Mouse (Mus musculus) left cerebral cortex, postnatal 14 days (tissue): ENCODE results near the gene Abcc8. TPM values are rescaled to one million over a fixed set of nuclear protein-coding genes. Genes with fewer than 3 reads are reported as not detected.
A peak's percentile ranks its signal among the peaks of the same experiment; 100 is the strongest.

Experiments used
- DNase-seq, 2 experiments: peaks; one replicate each; pipeline ENCODE4 v3.0.0; 2021 to 2022; ENCODE audit warnings: low spot score in 2 of 2, mixed read lengths in 1 of 2
- intact Hi-C: fragments of 180-260 bp; cut with DNase I; formaldehyde crosslinking; loops from one replicate; pipeline ENCODE4 v1.15.1; 2025
- total RNA-seq, 2 experiments: library from RNA; stranded (reverse); gene quantifications; 2 replicates each; pipeline ENCODE4 v1.2.3; 2021

Gene Abcc8
- total RNA-seq, 2 experiments from 2014 or later: 37.1 to 37.4 TPM

DNA sequence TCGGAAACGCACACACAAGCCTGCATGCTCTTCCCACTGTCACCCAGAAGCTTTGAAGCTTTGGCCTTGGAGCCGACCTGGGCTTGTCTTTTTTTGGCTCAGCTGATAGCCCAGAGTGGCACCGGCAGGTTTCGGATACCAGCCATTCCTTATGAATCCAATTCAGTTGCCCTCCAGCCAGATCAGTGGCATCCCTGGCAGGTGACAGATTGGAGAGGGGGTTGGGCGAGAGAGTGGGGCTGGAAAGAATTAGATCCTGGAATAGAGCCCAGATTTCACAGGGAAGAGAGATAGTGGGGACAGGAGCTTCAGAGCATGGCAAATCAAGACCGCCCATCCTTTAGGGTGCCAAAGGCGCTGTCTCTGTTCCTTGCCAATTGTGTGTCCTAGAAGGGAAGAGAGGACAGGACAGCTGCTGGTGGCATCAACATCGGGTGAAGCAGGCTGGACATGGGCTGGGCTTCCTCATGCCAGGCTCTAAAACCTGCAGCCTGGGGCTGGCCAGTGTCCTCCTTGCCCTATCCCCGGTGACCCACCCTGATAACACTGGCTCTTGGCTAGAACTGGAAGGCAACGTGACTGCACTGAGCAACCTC is 17.6 kb downstream of the Abcc8 start:
- intact Hi-C loops: no loop called here
- no peak for DNase-seq

GRCm38 (mm10) chr7:46161615-46162014 is 18.2 kb downstream of the Abcc8 start:
- intact Hi-C loops: no loop called here
- DNase-seq: no peak

DNA sequence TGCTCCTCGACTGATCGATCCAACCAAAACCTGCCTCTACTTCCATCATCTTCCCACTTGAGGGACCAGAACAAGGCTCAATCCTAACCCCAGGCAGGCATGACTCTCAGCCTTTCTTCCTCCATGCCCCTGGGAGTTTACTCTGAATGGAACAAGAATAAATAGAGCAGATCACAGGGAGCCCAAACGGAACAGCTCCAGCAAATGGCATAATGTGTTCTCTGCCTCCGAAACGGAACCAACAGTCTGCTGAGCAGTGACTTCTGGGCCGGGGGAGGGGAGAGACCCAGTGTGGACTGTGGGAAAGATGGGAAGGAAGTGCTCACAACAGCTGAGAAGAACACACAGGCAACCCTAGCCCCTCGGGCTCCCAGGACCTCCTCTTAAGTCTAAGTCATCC is 22.1 kb downstream of the Abcc8 start:
- intact Hi-C loops: no loop called here
- no peak for DNase-seq

GRCm38 (mm10) chr7:46154498-46155488 is 25.0 kb downstream of the Abcc8 start:
- peak; percentile 21 to 41 for DNase-seq
- intact Hi-C loops: no loop called here

- intact Hi-C loops: no loop called here
- DNase-seq: no peak
Observed at GRCm38 (mm10) chr7:46152819-46153351, 26.9 kb downstream of the Abcc8 start.

DNA sequence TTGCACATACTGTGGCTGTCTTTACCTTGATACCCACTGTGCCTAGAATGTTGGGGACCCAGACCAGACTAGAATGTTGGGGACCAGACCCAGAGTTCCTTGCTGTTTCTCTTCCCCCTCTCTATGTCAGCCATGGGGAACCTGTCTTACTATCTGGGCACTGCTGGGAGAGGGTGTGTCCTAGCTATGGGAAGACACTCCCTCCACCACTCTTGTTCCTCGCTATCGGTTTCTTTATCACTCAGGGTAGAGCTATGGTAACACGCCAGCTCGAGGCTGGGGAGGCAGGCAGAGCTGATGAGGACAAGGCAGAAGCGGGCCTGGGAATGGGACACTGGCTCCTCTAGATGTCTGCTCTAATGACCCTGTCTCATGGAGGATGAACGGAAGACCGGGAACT is 32.4 kb downstream of the Abcc8 start:
- DNase-seq: no peak
- intact Hi-C loops: no loop called here

DNA sequence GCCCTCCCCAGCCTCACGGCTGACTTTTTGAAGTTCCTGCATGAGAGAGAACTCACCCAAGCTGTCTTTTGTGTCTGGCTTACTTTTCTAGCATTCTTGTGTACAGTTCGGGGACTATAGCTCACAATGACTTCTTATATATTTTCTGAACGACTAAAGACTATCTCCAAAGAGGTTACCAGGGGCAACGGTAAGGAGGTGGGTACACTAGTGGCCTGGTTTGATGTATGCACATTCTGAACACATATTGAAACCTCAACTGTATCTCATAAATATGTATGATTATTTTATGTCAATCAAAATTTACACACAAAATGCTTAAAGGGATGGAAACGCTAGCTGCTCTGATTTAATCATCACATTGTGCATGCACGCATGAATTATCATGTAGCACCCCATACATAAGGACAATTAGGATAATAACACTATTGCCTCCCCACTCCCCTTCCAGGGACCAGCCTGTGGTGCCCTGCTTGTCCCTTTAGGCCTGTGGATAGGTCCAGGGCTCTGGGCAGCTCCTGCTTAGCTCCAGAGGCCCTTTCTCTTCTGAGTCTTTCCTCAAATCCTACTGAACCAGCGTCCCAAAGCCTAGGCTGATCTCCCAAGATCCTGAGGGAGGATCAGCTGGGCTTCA is 33.0 kb downstream of the Abcc8 start:
- intact Hi-C loops: no loop called here
- no peak for DNase-seq

GRCm38 (mm10) chr7:46144061-46144460 is 35.8 kb downstream of the Abcc8 start:
- no peak for DNase-seq

GRCm38 (mm10) chr7:46138329-46138930 is 41.4 kb downstream of the Abcc8 start:
- peak; percentile 30 to 69 for DNase-seq
- intact Hi-C loops: no loop called here

More at GRCm38 (mm10) chr7:46144061-46144460, 35.8 kb downstream of the Abcc8 start:
- intact Hi-C loops: no loop called here

DNA sequence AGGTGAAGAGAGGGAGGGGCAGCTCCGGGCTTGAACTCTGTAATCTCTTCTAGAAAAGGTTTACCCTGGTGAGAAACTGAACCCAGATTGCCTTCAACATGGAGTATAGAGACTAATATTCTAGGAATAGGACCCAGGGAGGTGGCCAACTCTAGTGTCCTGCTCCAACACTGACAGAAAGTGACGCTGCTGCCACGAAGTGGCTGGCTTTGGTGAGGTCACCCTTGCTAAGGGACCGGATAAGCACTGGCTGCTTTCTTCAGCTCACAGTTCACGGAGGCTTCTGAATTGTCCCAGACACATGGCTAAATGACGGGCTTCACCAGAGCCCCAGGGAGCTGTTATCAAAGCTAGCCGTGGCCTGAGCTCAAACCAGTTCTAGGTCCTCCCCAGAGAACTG is 46.0 kb downstream of the Abcc8 start:
- no peak for DNase-seq
- intact Hi-C loops: no loop called here

- no peak for DNase-seq
- intact Hi-C loops: no loop called here
Observed at GRCm38 (mm10) chr7:46132229-46132628, 47.6 kb downstream of the Abcc8 start.

GRCm38 (mm10) chr7:46131806-46132205 is 48.0 kb downstream of the Abcc8 start:
- peak in 1 of 2 experiments; percentile 25 for DNase-seq
- intact Hi-C loops: no loop called here

GRCm38 (mm10) chr7:46131266-46131665 is 48.6 kb downstream of the Abcc8 start:
- intact Hi-C loops: no loop called here
- DNase-seq: peak in 1 of 2 experiments; percentile 31

DNA sequence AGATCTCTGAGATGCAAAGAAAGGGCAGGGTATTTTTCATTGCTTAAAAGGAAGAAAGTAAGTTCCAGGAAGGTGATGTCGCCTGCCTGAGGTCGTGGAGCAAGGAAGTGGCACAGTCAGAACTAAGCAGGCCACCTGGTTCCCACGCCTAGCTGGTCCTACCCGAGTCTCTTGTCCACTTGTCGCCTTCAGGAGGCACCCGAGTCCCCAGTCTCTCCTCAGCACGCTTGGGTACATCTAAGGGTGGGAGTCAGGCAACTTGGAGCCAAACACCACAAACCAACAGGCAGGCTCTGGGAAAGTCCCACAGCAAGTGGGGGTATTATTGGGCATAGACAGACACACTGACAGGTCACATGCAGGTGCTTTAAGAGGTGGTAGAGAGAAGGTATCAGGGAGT is 49.1 kb downstream of the Abcc8 start:
- intact Hi-C loops: no loop called here
- DNase-seq: no peak

DNA sequence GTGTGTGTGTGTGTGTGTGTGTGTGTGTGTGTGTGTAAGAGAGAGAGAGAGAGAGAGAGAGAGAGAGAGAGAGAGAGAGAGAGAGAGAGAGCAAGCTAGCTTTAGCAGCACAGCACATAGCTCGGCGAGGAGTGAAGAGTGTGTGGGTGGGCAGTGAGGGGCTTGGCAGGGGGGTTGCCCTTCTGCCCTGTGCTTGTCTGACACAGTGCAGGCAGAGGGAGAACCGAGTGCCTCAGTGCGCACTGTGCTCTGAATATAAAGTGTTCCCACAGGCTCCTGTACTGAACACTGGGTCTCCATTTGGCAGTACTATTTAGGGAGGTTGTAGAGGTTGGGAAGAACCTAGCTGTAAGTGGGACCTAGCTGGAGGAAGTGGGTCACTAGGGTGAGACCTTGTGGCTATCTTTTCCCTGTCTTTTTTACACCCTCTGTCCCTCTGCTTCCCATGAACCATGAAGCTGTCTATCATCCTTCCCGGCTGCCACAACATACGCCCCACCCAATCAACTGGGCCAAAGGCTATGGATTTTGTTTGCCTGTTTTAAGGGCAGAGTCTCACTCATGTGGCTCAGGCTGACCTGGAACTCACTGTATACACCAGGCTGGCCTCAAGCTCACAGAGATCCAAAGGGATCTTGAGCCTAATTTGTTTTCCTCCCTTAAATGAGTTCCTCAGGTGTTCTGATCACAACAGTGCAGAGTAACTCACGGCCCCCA is 50.2 kb downstream of the Abcc8 start:
- peak in 1 of 2 experiments; percentile 23 for DNase-seq
- intact Hi-C loops: no loop called here

DNA sequence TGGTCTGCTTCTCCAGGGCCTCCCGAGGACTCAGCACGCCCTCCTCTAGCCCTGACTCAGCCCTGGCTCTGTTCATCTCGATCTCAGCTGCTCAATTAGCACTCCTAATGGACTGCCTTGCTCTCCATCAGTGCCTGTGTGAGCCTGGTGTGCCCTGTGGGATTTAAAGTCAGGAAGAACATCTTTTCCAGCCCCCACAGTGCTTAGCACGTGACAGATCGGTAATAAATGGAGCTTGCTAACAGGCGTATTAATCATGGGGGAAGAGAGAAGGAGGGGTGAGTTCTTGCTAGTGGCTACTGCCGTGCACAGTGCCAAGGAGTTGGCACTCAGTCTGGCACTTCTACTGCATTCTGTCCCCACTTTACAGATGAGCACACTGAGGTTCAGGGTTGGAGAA is 51.6 kb downstream of the Abcc8 start:
- no peak for DNase-seq
- intact Hi-C loops: no loop called here

GRCm38 (mm10) chr7:46125340-46125739 is 54.5 kb downstream of the Abcc8 start:
- intact Hi-C loops: no loop called here
- DNase-seq: no peak

- no peak for DNase-seq
- intact Hi-C loops: no loop called here
Observed at GRCm38 (mm10) chr7:46124460-46124859, 55.4 kb downstream of the Abcc8 start.

- intact Hi-C loops: no loop called here
Observed at GRCm38 (mm10) chr7:46122964-46123363, 56.9 kb downstream of the Abcc8 start.

More at GRCm38 (mm10) chr7:46122964-46123363, 56.9 kb downstream of the Abcc8 start:
- no peak for DNase-seq
